Mouse (Mus musculus) lung, adult 2 months (tissue): Measurements from ENCODE around the gene Fscn3.

Experiments used
- CTCF ChIP-seq: fragments of 200-500 bp; IDR thresholded peaks from 2 replicates; pipeline ENCODE4 v1.5.1; 2011; ENCODE audit warnings: mild to moderate bottlenecking, low read length, control low read depth; ENCODE audit not compliant: insufficient read depth
- POLR2A ChIP-seq: fragments of 200-500 bp; IDR thresholded peaks from 2 replicates; pipeline ENCODE4 v1.6.1; 2011; ENCODE audit warnings: low read depth, mild to moderate bottlenecking, control low read depth, low read length, borderline replicate concordance; ENCODE audit errors: extremely low read depth

DNA sequence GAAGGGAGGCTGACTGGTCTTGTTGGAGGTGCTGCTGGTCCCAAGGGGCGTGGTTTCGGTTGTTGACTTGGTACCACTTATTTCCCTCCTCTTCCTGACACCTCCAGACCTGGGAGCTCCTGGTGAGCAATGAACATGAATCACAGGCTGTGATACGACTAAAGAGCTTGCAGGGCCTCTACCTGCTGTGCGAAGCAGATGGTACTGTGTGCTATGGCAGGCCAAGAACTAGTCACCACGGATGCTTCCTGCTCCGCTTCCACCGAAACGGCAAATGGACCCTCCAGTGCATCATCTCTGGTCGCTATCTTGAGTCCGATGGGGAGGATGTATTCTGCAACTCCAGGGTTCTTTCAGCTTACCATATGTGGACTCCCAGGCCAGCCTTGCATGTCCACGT is 2.3 kb downstream of the Fscn3 start:
- TF ChIP-seq POLR2A (no peak), CTCF (no peak)
